In genomic region chr7:30634621-30635020, GRCm38 (mm10) we compare ENCODE assay signal across 8 mouse cellular contexts. TPM values are rescaled to one million over a fixed set of nuclear protein-coding genes. Genes with fewer than 3 reads are reported as not detected.
A peak's percentile ranks its signal among the peaks of the same experiment; 100 is the strongest.
DNase-seq lines count a peak whose midpoint lies in the region; ATAC-seq and TF ChIP-seq lines count a peak whose summit lies in the region.

No protein-coding gene starts in this region.

- TF ChIP-seq CTCF in embryonic fibroblast, embryonic 13.5 days (IDR thresholded peaks at IDR 0.05; ENCODE audit: borderline replicate concordance, insufficient read depth, low read length) = 0 out of 2 replicates have a peak, but pooled peaks have one; percentile 13
- TF ChIP-seq CTCF in liver, embryonic 14.5 days (IDR thresholded peaks at IDR 0.05; ENCODE audit: low read depth) = peak; percentile 86

- no peak for TF ChIP-seq EP300 in liver, embryonic 14.5 days (IDR thresholded peaks at IDR 0.05; ENCODE audit: low read depth)

- no peak for TF ChIP-seq POLR2A in embryonic fibroblast, embryonic 13.5 days (IDR thresholded peaks at IDR 0.05; ENCODE audit: low read depth, low read length)

- WGBS in hindbrain, embryonic 16.5 days = under 1% methylated on average over 20 of the region's 20 CpGs
- WGBS in liver, embryonic 14.5 days (ENCODE audit: insufficient replicate concordance) = 3% methylated on average over 20 of the region's 20 CpGs

- no peak overlapping the region for H3K27ac ChIP-seq in embryonic fibroblast, embryonic 13.5 days (ENCODE audit: insufficient read depth, low read length)
- H3K27ac ChIP-seq in hindbrain, embryonic 16.5 days (ENCODE audit: low read depth, low read length) = no peak overlapping the region
- no peak overlapping the region for H3K27ac ChIP-seq in liver, embryonic 14.5 days

- no peak for ATAC-seq in hindbrain, embryonic 16.5 days
- peak; percentile 50; the same call in 1 of the 2 replicates for ATAC-seq in liver, embryonic 14.5 days (ENCODE audit: insufficient read depth)

- H3K4me3 ChIP-seq in embryonic fibroblast, embryonic 13.5 days (ENCODE audit: insufficient read depth, low read length) = no peak overlapping the region
- H3K4me3 ChIP-seq in hindbrain, embryonic 16.5 days (ENCODE audit: low read length) = no peak overlapping the region
- H3K4me3 ChIP-seq in liver, embryonic 14.5 days (ENCODE audit: insufficient read depth in 1 of 2, low read depth in 2 of 2, low read length in 2 of 2) = no peak overlapping the region

- H3K9me3 ChIP-seq in hindbrain, embryonic 16.5 days (ENCODE audit: control insufficient read depth, low read length) = no peaks in the 10 kb centered on the region
- H3K9me3 ChIP-seq in liver, embryonic 14.5 days (ENCODE audit: control insufficient read depth, low read length) = no peaks in the 10 kb centered on the region

- H3K36me3 ChIP-seq in hindbrain, embryonic 16.5 days (ENCODE audit: control insufficient read depth, insufficient read depth, low read length) = no peaks in the 10 kb centered on the region
- H3K36me3 ChIP-seq in liver, embryonic 14.5 days (replicated peaks; ENCODE audit: control insufficient read depth, insufficient read depth, low read depth) = no peaks in the 10 kb centered on the region

- H3K4me2 ChIP-seq in hindbrain, embryonic 16.5 days (ENCODE audit: low read length) = peak overlapping the region; percentile 18; the same call in 1 of the 2 replicates
- H3K4me2 ChIP-seq in liver, embryonic 14.5 days (ENCODE audit: low read depth) = peak overlapping the region; percentile 2; the same call in 1 of the 2 replicates

- peaks cover 47% of the 10 kb centered on the region for H3K27me3 ChIP-seq in hindbrain, embryonic 16.5 days (replicated peaks; ENCODE audit: control insufficient read depth, insufficient read depth, low read length)
- peaks cover 51% of the 10 kb centered on the region for H3K27me3 ChIP-seq in liver, embryonic 14.5 days (ENCODE audit: control insufficient read depth, insufficient read depth, low read length)

- H3K9ac ChIP-seq in hindbrain, embryonic 16.5 days (ENCODE audit: low read depth, low read length) = no peak overlapping the region
- no peak overlapping the region for H3K9ac ChIP-seq in liver, embryonic 14.5 days (replicated peaks)

- H3K4me1 ChIP-seq in embryonic fibroblast, embryonic 13.5 days (ENCODE audit: control insufficient read depth, insufficient read depth, low read length) = no peaks in the 10 kb centered on the region
- peaks cover 3% of the 10 kb centered on the region; the same call in 1 of the 2 replicates for H3K4me1 ChIP-seq in hindbrain, embryonic 16.5 days (ENCODE audit: control insufficient read depth, insufficient read depth, low read depth, low read length)
- no peaks in the 10 kb centered on the region for H3K4me1 ChIP-seq in liver, embryonic 14.5 days (replicated peaks; ENCODE audit: control insufficient read depth in 2 of 2, insufficient read depth in 2 of 2, low read length in 1 of 2)

- DNase-seq in gastrocnemius, postnatal 10 days = peak; percentile 60
- no peak for DNase-seq in gastrocnemius, adult 18-20 months (ENCODE audit: low spot score)
- DNase-seq in NIH3T3 (ENCODE audit: low read depth) = peak; percentile 51
- no peak for DNase-seq in liver, embryonic 14.5 days (ENCODE audit: low read depth in 3 of 3, low spot score in 3 of 3)
- peak; percentile 74 for DNase-seq in neural tube, embryonic 10.5 days (ENCODE audit: extremely low spot score, low spot score)
- peak; percentile 60 to 62 for DNase-seq in thymus, postnatal 36 days

RNA-seq across cellular contexts. Expression of gene Etv2, which starts 1.0 kb away (rescaled TPM):
- not detected for total RNA-seq in gastrocnemius, postnatal 10 days (2021)
- total RNA-seq in gastrocnemius, adult 18-20 months (2021) = not detected
- polyA plus RNA-seq in embryonic fibroblast, embryonic 13.5 days (2011; ENCODE audit: insufficient read length, low read depth, missing spikeins) = not detected in 2 replicates
- not detected in 2 replicates for polyA plus RNA-seq in hindbrain, embryonic 16.5 days (2015; fragmentation: Nextera tagmentation; extraction: Ambion mirVana)
- polyA plus RNA-seq in liver, embryonic 14.5 days (2012; rRNA removed) = not detected in 2 replicates
- not detected in 2 replicates for polyA plus RNA-seq in liver, embryonic 14.5 days (2014; fragmentation: Nextera tagmentation; extraction: Ambion mirVana)

RNA-seq across cellular contexts. Expression of gene Cox6b1, which starts 8.7 kb away (rescaled TPM):
- 1,000 to 10,000 TPM; 1,178 to 1,379 TPM for total RNA-seq in gastrocnemius, postnatal 10 days (2021)
- 1,000 to 10,000 TPM; 2,016 to 2,070 TPM for total RNA-seq in gastrocnemius, adult 18-20 months (2021)
- 550 and 557 TPM in 2 replicates for polyA plus RNA-seq in embryonic fibroblast, embryonic 13.5 days (2011; ENCODE audit: insufficient read length, low read depth, missing spikeins)
- 1,112 and 1,310 TPM in 2 replicates for polyA plus RNA-seq in hindbrain, embryonic 16.5 days (2015; fragmentation: Nextera tagmentation; extraction: Ambion mirVana)
- 300 and 459 TPM in 2 replicates for polyA plus RNA-seq in liver, embryonic 14.5 days (2012; rRNA removed)
- polyA plus RNA-seq in liver, embryonic 14.5 days (2014; fragmentation: Nextera tagmentation; extraction: Ambion mirVana) = 647 and 655 TPM in 2 replicates

RNA-seq across cellular contexts. Expression of gene Rbm42, which starts 15.5 kb away (rescaled TPM):
- 10 to 100 TPM; 42.4 to 44.4 TPM for total RNA-seq in gastrocnemius, postnatal 10 days (2021)
- total RNA-seq in gastrocnemius, adult 18-20 months (2021) = 10 to 100 TPM; 37.6 to 40.7 TPM
- 32.9 and 33.9 TPM in 2 replicates for polyA plus RNA-seq in embryonic fibroblast, embryonic 13.5 days (2011; ENCODE audit: insufficient read length, low read depth, missing spikeins)
- 125 and 128 TPM in 2 replicates for polyA plus RNA-seq in hindbrain, embryonic 16.5 days (2015; fragmentation: Nextera tagmentation; extraction: Ambion mirVana)
- polyA plus RNA-seq in liver, embryonic 14.5 days (2012; rRNA removed) = 22.9 and 25.2 TPM in 2 replicates
- 34.5 and 40.4 TPM in 2 replicates for polyA plus RNA-seq in liver, embryonic 14.5 days (2014; fragmentation: Nextera tagmentation; extraction: Ambion mirVana)

RNA-seq across cellular contexts. Expression of gene Upk1a, which starts 22.0 kb away (rescaled TPM):
- under 1 TPM; 0.16 to 0.29 TPM for total RNA-seq in gastrocnemius, postnatal 10 days (2021)
- not detected for total RNA-seq in gastrocnemius, adult 18-20 months (2021)
- 0.47 and 0.49 TPM in 2 replicates for polyA plus RNA-seq in embryonic fibroblast, embryonic 13.5 days (2011; ENCODE audit: insufficient read length, low read depth, missing spikeins)
- 0.70 and 0.72 TPM in 2 replicates for polyA plus RNA-seq in hindbrain, embryonic 16.5 days (2015; fragmentation: Nextera tagmentation; extraction: Ambion mirVana)
- polyA plus RNA-seq in liver, embryonic 14.5 days (2012; rRNA removed) = 0.29 and 0.67 TPM in 2 replicates
- polyA plus RNA-seq in liver, embryonic 14.5 days (2014; fragmentation: Nextera tagmentation; extraction: Ambion mirVana) = not detected in 2 replicates

RNA-seq across cellular contexts. Expression of gene Haus5, which starts 30.2 kb away (rescaled TPM):
- total RNA-seq in gastrocnemius, postnatal 10 days (2021) = 1 to 10 TPM; 3.7 to 5.7 TPM
- total RNA-seq in gastrocnemius, adult 18-20 months (2021) = 1 to 10 TPM; 2.6 to 3.8 TPM
- polyA plus RNA-seq in embryonic fibroblast, embryonic 13.5 days (2011; ENCODE audit: insufficient read length, low read depth, missing spikeins) = 8.1 and 10.5 TPM in 2 replicates
- 25.7 and 28.8 TPM in 2 replicates for polyA plus RNA-seq in hindbrain, embryonic 16.5 days (2015; fragmentation: Nextera tagmentation; extraction: Ambion mirVana)
- polyA plus RNA-seq in liver, embryonic 14.5 days (2012; rRNA removed) = 23.8 and 28.5 TPM in 2 replicates
- 28.7 and 29.1 TPM in 2 replicates for polyA plus RNA-seq in liver, embryonic 14.5 days (2014; fragmentation: Nextera tagmentation; extraction: Ambion mirVana)

Comparison
In these comparisons a context has a peak if more than half of its experiments do, and no peak if none do; other contexts are left out.
1. DNase-seq: peak in gastrocnemius, postnatal 10 days (single experiment), NIH3T3 (single experiment), neural tube, embryonic 10.5 days (single experiment) and thymus, postnatal 36 days (2 of 2); none in gastrocnemius, adult 18-20 months (single experiment) and liver, embryonic 14.5 days (0 of 3).